Mouse (Mus musculus) brain, embryonic 14.5 days (tissue): ENCODE measurements around the gene Cubn. TPM values are rescaled to one million over a fixed set of nuclear protein-coding genes. Genes with fewer than 3 reads are reported as not detected.

Experiments used
- DNase-seq: peaks from one replicate; pipeline ENCODE4 v3.0.0-alpha.2; 2011; ENCODE audit warnings: low read depth
- CTCF ChIP-seq: fragments of 200-500 bp; IDR thresholded peaks from 2 replicates; pipeline ENCODE4 v1.5.1; 2012; ENCODE audit warnings: inconsistent platforms, mild to moderate bottlenecking, moderate library complexity, borderline replicate concordance; ENCODE audit not compliant: insufficient read depth, insufficient read length; ENCODE audit errors: extremely low read depth
- POLR2A ChIP-seq: fragments of 200-500 bp; IDR thresholded peaks from 2 replicates; pipeline ENCODE4 v1.6.1; 2012; ENCODE audit warnings: mild to moderate bottlenecking, inconsistent platforms, borderline replicate concordance; ENCODE audit not compliant: poor library complexity, insufficient read depth, insufficient read length, severe bottlenecking; ENCODE audit errors: extremely low read depth
- polyA plus RNA-seq: library from polyadenylated mRNA; depleted of rRNA; stranded (reverse); fragments of >200 nt; gene quantifications from 2 replicates; pipeline ENCODE4 v1.2.3, GENCODE M21; 2012

Gene Cubn
- polyA plus RNA-seq, 1 experiment: 0.55 TPM

DNA sequence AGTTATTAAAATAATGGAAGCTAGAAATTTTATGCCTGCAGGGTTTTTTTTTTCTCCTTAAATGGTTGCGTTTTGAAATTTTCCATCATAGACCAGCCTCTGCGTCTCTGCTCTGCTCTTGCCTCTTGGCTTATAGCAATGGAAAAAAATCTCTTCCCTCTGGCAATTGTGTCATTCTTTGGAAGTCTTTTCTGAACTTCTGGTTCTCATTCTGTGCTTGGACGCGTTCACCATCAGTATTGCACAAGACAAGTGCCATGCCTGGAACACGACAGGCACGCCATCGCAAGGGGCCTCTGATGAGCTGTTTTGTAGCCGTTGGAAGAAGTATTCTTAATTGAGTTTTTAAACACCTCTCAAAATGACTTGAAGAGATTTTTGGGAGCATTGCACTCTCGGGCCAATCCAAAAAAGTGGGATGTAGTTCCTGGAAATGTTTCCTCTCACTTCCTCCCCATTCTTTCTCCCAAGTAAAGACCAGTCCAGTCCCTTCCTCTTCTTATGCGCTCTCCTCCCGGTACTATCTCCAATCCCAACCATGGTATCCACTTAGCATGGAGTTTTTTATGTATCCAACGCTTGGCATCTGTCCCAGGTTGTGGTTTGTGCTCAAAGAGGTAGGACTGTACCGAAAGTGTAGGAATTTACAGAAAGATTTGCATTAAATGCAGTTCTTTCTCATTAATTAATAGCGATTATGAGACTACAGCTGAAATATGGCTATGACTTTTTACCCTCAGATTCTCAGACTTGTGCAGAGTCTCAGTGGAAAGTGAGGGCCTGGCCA, 69.4 kb downstream of the Cubn start:
- no peak for DNase-seq
- TF ChIP-seq POLR2A (no peak), CTCF (no peak)

GRCm38 (mm10) chr2:13416765-13417524, 74.7 kb downstream of the Cubn start:
- TF ChIP-seq POLR2A: no peak
- TF ChIP-seq CTCF: no peak
- DNase-seq: no peak

DNA sequence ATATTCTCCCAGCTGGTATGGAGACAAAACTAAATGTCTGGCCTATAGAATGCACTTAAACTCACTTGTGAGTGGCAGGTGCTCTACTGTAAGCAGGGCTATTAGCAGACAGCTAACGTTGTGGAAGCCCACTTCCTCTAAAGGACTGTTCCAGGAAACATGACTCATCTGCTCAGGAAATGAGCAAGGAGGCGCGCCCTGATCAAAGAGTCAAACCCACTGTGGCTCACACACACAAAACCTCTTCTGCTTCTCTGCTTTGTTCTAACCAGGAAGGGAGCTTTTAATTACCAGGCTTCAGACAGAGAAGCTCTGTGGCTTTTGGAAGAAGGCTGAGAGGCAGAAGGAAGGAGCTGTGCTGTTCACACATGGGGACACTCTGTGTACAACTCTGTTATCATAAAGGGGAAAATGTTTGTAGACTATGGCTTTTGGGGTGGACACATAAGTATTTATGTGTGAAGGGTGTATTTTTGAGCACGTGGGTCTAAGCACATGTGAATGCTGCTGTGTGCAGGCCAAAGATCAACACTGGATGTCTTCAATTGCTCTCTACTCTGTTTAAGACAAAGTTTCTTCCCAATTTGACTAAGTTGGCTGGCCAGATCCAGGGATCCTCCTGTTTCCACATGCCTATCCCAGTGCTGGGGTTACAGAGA, 78.0 kb downstream of the Cubn start:
- peak; percentile 59 for DNase-seq
- TF ChIP-seq CTCF: no peak
- TF ChIP-seq POLR2A: no peak

GRCm38 (mm10) chr2:13410660-13411059, 81.0 kb downstream of the Cubn start:
- TF ChIP-seq CTCF (no peak), POLR2A (no peak)
- no peak for DNase-seq

DNA sequence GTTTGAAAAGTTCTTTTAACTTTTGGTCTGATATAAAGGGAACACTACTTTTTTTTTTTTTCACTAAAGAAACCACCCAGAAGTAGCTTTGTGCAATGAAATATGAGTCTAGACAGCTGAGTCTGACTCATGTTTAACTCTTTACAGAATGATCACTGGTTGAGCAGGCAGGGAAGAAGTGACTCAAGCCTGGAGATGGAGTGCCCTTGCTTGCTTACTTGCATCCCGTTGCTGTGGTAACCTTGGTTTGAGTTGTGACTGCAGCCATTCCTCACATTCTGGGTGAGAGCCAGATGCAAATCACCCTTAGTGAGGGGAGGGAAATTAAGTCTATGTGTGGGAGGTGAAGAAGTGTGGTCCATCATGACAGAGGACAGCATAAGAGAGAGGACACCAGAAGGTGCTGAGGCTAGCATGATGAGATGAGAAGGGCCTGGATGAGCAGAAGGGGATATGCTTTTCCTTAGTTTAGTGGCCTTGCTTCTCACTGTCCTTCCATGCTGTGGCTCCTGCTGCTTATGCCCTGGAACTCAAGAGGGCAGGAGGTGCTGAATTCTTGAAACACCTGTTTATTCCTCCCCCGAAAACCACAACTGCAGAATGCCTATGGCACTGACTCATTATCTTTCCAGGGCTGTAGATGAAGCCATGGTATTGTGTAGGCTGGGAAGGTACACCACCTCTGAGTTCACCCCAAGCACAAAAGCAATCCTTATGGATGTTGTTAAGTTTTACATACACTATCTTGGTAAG, 81.7 kb downstream of the Cubn start:
- peak; percentile 51 for DNase-seq
- TF ChIP-seq CTCF (no peak), POLR2A (no peak)

- no peak for DNase-seq
These were observed 83.3 kb downstream of the Cubn start for GRCm38 (mm10) chr2:13408333-13408732.

GRCm38 (mm10) chr2:13407698-13408097, 83.9 kb downstream of the Cubn start:
- DNase-seq: no peak

More at GRCm38 (mm10) chr2:13408333-13408732, 83.3 kb downstream of the Cubn start:
- TF ChIP-seq CTCF: no peak
- no peak for TF ChIP-seq POLR2A

GRCm38 (mm10) chr2:13407272-13407671, 84.3 kb downstream of the Cubn start:
- TF ChIP-seq CTCF (no peak), POLR2A (no peak)
- peak; percentile 85 for DNase-seq

More at GRCm38 (mm10) chr2:13407698-13408097, 83.9 kb downstream of the Cubn start:
- TF ChIP-seq CTCF: no peak
- TF ChIP-seq POLR2A: no peak

DNA sequence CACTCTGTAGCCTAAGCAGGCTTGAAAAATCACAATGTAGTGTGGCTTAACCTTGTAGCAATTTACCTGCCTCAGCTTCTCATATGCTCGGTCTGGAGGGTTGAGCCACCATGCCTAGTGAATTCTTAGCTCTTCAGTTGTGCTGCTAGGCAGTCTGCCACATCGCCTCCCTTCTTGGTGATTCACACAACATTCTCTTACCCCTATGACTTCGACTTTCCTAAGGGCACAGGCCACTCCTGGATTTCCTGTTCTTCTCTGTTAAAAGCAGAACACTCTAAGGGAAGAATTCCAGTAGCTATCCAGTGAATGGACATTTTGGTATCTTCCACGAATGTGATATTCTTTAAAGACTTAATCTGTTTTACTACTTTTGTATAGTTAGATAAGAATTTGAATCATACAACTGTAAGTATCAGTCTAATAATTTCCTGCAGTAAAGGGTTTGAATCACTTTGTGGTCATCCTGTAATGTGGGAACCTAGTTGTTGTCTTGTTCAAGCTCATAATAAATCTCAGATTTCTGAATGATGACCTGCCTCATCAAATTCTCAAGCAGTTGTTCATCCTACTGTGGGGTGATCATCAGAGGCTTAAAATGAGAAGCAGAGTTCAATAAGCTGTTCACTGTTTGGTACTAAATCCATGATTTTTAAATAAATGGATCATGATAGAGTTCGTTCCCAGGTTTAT, 86.5 kb downstream of the Cubn start:
- TF ChIP-seq CTCF: no peak
- TF ChIP-seq POLR2A: no peak
- DNase-seq: no peak

GRCm38 (mm10) chr2:13400831-13401230, 90.8 kb downstream of the Cubn start:
- DNase-seq: no peak
- TF ChIP-seq POLR2A (no peak), CTCF (no peak)

- no peak for TF ChIP-seq CTCF
- no peak for TF ChIP-seq POLR2A
- DNase-seq: no peak
These were observed 92.0 kb downstream of the Cubn start for GRCm38 (mm10) chr2:13399480-13400072.
